Mouse (Mus musculus): Measurements from ENCODE around the gene Tcte1.

The Tcte1 gene

DNA sequence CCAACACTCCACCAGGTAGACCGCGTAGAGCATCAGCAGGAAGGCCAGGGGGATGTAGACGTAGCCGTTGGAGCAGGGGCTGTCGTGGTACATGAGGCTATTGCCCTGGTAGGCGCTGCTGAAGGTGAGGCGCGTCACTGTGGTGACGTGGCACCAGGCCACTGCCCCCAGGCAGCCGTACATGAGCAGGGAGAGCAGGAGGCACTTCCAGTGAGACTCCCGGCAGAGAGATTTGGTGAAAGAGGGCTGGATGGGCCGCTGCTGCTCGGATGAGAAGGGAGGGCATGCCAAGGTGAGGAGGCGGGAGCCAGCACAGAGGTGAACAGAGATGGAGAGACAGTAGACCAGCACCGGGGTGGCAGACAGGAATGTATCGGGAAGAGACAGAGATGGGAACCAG lies 23.7 kb downstream of the Tcte1 start:
- in situ Hi-C loops (cut with MseI, MboI) = no loop called here

DNA sequence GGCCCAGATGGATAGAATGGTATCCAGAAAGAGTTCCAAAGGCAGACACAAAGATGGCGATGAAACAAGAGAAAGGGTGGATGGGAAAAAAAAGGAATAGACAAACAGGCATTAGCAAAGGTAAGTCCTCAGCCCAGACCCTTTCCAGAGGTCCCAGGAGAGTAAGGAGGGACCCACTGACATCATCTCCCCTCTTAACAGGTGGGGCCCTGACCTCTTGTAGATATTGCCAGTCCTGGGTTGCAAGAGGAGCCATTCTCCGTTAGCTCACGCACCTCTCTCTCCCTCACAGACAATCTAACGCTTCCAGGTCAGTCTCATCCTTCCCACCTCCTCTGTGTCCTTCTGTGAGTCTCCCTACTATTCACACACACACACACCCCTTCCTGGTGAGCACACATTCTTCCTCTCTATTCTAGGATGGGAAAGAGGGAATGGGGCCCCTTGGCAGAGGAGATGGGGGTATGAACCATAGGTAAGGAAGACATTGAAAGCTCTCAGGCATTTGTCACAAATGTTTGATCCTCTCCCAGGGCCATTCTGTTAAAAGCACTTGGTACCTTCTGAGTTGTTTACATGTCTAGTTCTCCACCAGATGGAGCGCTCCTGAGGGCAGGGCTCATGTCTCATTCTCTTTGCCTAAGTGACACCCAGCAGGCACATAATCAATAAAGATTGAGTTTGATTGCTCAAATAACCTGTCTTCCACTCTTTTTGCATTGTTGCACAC lies 24.4 kb downstream of the Tcte1 start:
- in situ Hi-C loops (cut with MseI, MboI) = no loop called here

DNA sequence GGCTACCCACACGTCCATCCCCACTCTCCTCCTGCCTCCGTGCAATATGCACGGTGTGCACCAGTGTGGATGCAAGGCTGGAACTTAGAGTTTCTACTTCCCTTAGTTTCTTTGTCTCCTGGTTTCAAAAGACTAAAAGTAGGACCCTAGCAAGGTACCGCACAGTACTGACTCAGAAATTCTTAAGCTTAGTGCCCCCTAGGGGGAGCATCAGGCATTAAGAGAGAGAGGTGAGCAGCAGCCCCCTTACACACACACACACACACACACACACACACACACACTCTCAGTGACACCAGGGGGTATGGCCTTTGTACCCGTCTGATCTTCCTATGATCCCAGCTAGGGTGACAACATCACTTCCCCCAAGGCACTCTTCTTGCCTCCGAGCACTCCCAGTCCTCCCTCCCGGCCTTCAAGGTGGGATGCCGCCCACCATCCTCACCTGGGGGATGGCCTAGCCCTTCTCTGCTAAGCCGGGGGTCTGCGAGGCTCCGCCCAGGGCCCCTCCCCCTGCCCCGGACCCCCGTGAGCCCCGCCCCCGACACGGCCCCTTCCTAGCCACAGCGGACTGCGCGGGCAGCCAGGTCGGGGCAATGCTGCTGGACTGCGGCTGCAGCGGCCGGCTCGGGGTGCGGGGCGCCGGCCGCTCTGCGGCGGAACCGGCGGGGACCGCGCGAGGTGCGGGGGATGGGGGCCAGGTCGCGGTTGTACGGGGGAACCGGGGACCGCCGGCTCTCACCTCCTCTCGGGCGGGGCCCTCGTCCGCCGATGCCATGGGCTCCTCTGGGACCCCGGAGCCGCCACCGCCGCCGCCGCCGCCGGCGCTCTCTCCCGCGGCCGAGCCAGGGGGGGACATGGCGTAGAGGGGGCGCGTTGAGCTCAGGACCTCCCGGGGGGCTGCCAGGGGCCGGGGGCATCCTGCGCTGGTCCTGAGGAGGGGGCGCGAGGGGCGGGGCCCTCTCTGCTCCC lies 25.6 kb downstream of the Tcte1 start:
- in situ Hi-C loops (cut with MseI, MboI) = no loop called here

DNA sequence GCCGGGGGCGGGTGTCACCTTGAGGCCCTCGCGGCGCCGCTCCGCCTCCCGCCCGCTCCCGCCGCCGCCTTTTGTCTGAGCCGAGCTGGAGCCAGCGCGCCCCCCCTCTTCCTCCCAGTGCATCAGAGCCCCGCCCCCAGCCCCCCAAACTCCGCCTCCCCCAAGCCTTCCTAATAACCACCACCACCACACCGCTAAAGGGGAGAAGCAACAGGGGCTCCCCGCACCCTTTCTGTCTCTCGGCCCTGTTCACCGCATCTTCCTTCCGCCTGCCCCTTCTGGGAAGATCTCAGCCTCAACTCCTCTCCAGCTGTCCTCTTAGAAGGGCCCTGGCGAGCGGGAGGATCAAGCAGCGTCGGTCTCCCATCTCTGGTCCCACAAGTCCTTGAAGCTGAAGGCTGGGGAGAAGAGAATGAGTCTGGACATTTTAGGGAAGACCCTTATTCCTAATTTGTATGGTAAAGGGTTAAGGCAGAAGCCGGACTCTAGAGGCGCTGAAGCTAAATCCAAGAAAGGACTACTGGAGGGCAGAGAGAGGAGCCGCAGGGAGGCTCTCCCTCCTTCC lies 26.5 kb downstream of the Tcte1 start, which contains the start of gene Tmem151b:
Tmem151b (minus strand) TSS at position 61 of the 565 bp plus-strand sequence.
- in situ Hi-C loops (cut with MseI, MboI) = loop anchor here (5.0 kb wide), 3 partner anchors 32 to 67 kb away; no protein-coding TSS in a partner anchor

- in situ Hi-C loops (cut with MseI, MboI) = loop anchor here (5.0 kb wide), 3 partner anchors 33 to 68 kb away; no protein-coding TSS in a partner anchor
These were observed 27.0 kb downstream of the Tcte1 start for GRCm38 (mm10) chr17:45550253-45550652.

DNA sequence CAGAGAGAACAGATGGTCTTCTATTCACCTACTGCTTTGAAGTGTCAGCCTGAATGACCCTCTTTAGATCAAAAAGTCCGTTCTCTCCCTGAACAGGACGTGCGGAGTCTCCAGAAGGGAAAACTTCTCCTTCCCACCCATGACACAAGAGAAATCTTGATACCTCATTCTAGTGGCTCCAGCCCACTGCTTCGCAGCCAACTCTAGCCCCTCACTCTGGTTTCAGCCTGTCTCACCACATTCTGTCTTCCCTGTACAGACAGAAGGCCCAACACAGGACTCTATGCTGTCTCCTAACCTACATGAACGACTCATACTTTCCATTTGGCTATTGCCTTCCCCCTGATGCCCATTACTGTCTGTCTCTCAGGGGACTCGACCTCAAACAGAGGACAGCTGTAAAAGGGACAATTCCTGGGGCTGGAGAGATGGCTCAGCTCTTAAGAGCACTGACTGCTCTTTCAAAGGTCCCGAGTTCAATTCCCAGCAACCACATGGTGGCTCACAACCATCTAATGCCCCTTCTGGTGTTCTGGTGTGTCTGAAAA lies 28.1 kb downstream of the Tcte1 start:
- in situ Hi-C loops (cut with MseI, MboI) = loop anchor here (5.0 kb wide), 3 partner anchors 34 to 69 kb away; no protein-coding TSS in a partner anchor

GRCm38 (mm10) chr17:45551816-45552451 lies 28.7 kb downstream of the Tcte1 start:
- in situ Hi-C loops (cut with MseI, MboI) = loop anchor here (5.0 kb wide), 3 partner anchors 35 to 70 kb away; no protein-coding TSS in a partner anchor

- in situ Hi-C loops (cut with MseI, MboI) = loop anchor here (5.0 kb wide), 3 partner anchors 36 to 71 kb away; no protein-coding TSS in a partner anchor
These were observed 29.8 kb downstream of the Tcte1 start for GRCm38 (mm10) chr17:45553065-45553464.

- in situ Hi-C loops (cut with MseI, MboI) = loop anchor here (5.0 kb wide), 3 partner anchors 37 to 72 kb away; no protein-coding TSS in a partner anchor
These were observed 31.2 kb downstream of the Tcte1 start for GRCm38 (mm10) chr17:45554420-45554819.

DNA sequence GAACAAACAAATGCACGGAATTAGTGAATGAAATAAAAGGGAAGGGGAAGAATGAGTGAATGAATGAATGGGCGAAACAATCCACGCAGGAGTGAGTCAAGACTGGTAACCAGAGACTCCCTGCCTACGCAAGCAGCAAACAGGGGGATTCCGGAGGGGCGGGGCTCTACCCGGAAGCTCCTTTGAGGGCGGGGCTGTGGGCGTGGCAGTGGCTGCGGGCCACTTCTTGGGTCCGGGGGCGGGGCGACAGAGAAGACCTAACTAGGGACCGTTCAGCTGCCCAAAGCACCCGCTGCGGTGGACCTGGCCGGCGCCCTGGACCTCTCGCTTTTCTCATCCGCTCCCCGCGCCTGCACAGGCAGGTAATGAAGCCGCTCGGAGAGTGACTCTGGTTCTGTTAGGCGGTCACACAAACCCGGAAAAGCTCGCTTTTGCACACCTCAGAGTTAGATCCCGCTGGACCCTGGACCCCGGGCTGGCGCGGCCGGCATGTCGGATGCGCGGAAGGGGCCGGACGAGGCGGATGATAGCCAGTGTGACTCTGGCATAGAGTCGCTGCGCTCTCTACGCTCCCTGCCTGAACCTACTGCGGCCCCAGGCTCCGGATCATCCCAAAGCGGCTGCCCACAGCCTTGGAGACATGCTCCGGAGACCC lies 32.3 kb downstream of the Tcte1 start, which contains the start of gene Nfkbie:
Nfkbie (plus strand) TSS at position 252 of the 655 bp plus-strand sequence.
- in situ Hi-C loops (cut with MseI, MboI) = no loop called here

GRCm38 (mm10) chr17:45556107-45556489 lies 32.9 kb downstream of the Tcte1 start:
- in situ Hi-C loops (cut with MseI, MboI) = no loop called here

- in situ Hi-C loops (cut with MseI, MboI) = no loop called here
These were observed 33.4 kb downstream of the Tcte1 start for GRCm38 (mm10) chr17:45556514-45557245.

DNA sequence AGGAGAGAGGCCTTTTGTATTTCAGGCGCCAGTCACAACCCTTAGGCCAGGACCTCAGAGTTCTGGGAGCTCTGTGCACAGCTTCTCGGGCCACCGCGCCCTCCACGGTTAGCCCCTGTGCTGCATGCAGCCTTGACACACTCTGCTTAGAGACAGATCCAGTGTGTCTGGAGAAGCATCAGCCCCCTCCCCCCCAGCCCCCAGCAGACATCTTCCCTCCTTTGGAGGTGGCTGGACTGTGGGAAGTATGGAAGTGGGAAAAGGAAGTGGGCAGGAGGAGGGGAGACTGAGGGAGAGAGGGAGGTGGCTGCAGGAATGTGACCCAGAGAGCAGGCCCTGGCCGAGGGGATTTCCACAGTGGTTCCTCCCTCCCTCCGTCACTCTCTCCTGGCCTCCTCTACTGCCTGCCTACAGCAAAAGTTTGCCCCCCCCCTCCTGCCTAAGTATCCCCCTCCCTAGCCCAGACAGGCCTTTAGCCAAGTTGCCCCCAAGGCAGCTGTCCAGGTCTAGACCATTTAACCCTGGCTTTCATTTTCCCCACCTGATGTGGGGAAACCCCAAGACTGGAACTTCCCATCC lies 34.1 kb downstream of the Tcte1 start:
- in situ Hi-C loops (cut with MseI, MboI) = no loop called here

- in situ Hi-C loops (cut with MseI, MboI) = no loop called here
These were observed 35.0 kb downstream of the Tcte1 start for GRCm38 (mm10) chr17:45557998-45558862.

DNA sequence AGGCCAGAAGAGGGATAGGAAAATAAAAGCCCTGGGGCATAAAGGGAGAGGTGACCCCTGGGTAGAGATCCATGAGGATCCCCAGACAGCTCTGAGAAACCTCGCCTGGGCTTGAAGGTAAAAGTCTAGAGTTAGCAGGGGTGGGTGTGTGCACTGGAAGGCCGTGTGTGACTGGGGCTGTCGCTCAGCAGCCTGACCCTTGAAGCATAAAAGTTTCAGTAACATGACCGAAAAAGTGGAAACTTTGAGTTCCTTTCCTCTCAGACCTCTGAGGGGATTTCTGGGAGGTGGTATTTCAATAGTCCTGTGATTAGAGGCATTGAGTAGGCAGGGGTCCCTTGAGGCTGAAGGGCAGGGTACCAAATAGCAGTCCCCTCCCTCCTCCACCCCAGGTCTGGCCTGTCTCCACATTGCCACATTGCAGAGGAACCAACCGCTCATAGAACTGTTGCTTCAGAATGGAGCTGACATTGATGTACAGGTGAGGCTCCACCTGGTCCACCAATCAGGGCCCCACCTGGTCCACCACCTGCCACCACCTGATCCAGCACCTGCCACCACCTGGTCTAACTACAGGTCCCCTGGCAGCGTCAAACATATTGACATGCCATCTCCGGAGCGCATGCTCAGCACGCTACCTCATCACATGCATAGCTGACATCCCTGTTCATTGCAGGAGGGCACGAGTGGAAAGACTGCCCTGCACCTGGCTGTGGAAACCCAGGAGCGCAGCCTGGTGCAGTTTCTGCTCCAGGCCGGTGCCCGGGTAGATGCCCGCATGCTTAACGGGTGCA lies 36.7 kb downstream of the Tcte1 start:
- in situ Hi-C loops (cut with MseI, MboI) = no loop called here

DNA sequence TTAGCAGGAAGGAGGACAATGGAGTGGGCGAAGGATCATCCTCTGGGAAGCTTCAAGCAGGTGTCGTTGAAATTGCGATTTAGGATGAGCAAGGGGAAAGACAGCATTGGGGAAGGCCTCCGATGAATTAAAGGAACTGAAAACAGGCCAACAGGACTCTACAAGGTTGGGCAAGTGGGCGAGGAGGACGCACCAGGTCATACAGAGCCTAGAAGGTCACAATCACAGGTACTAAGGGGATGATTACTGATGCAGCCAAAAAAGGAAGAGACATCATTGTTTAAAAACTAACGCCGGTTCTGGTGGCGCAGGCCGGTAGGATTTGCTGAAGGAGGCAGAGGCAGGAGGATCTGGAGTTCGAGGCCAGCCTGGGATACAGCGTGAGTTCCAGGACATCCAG lies 40.0 kb downstream of the Tcte1 start:
- in situ Hi-C loops (cut with MseI, MboI) = no loop called here
